Mouse (Mus musculus): ENCODE results near the gene Gm10477. TPM values are rescaled to one million over a fixed set of nuclear protein-coding genes. Genes with fewer than 3 reads are reported as not detected.
"Not testable (repeated sequence)": the region's sequence is repeated elsewhere in the genome, so short reads cannot be mapped to it uniquely, and the experiment has no call there.

The Gm10477 gene
- not detected for total RNA-seq (2021)
- long read RNA-seq, experiment 1: 0 reads
- long read RNA-seq, experiment 2: 0 reads

- DNase-seq: not testable (repeated sequence)
Observed at GRCm38 (mm10) chrX:56524442-56524841, at the start of gene Gm10477. Gm10477 (plus strand) TSS chrX:56524742.

- no peak for DNase-seq
Observed at GRCm38 (mm10) chrX:56477553-56477952, 47.0 kb upstream of the Gm10477 start.

GRCm38 (mm10) chrX:56481906-56482305 is 42.6 kb upstream of the Gm10477 start:
- DNase-seq: no peak

GRCm38 (mm10) chrX:56489758-56490157 is 34.8 kb upstream of the Gm10477 start:
- peak; percentile 74 for DNase-seq

GRCm38 (mm10) chrX:56497241-56497640 is 27.3 kb upstream of the Gm10477 start:
- peak; percentile 36 for DNase-seq

- DNase-seq: peak; percentile 57
Observed at GRCm38 (mm10) chrX:56531266-56531665, 6.7 kb downstream of the Gm10477 start.

- DNase-seq: no peak
Observed at GRCm38 (mm10) chrX:56537162-56537561, 12.6 kb downstream of the Gm10477 start.

GRCm38 (mm10) chrX:56549506-56549905 is 25.0 kb downstream of the Gm10477 start, which contains the start of gene Gm648:
Gm648 (minus strand) TSS chrX:56549606.
- no peak for DNase-seq

GRCm38 (mm10) chrX:56553584-56553983 is 29.0 kb downstream of the Gm10477 start:
- DNase-seq: no peak

- DNase-seq: peak; percentile 16
Observed at GRCm38 (mm10) chrX:56572465-56572864, 47.9 kb downstream of the Gm10477 start.

Other genes with a start within 250 kb of the Gm10477 start
- 1 to 10 TPM; 3.5 to 5.6 TPM for gene Zfp449, start 178.3 kb upstream of the Gm10477 start, total RNA-seq (2021)
- gene Smim10l2a, start 150.2 kb upstream of the Gm10477 start, total RNA-seq (2021): under 1 TPM; 0.32 to 0.40 TPM
- gene Gm2174, start 76.8 kb upstream of the Gm10477 start, total RNA-seq (2021): not detected
- 10 to 100 TPM in 1 of 2 experiments, 1 to 10 TPM in 1; 8.9 to 13.4 TPM for gene Ints6l, start 69.9 kb upstream of the Gm10477 start, total RNA-seq (2021)
- gene Gm648, start 24.9 kb downstream of the Gm10477 start, total RNA-seq (2021): not detected
- gene Mmgt1, start 73.3 kb downstream of the Gm10477 start, total RNA-seq (2021): 10 to 100 TPM; 14.4 to 14.5 TPM
- 10 to 100 TPM; 16.2 to 16.8 TPM for gene Slc9a6, start 85.0 kb downstream of the Gm10477 start, total RNA-seq (2021)
- 1,000 to 10,000 TPM; 1,223 to 1,283 TPM for gene Fhl1, start 207.0 kb downstream of the Gm10477 start, total RNA-seq (2021)

Measured in gastrocnemius, postnatal 10 days (tissue).